Mouse (Mus musculus): Measurements from ENCODE around the gene 4930451I11Rik. TPM values are rescaled to one million over a fixed set of nuclear protein-coding genes. Genes with fewer than 3 reads are reported as not detected.

4930451I11Rik gene
- polyA plus RNA-seq, 1 experiment from 2014 or later: not detected

DNA sequence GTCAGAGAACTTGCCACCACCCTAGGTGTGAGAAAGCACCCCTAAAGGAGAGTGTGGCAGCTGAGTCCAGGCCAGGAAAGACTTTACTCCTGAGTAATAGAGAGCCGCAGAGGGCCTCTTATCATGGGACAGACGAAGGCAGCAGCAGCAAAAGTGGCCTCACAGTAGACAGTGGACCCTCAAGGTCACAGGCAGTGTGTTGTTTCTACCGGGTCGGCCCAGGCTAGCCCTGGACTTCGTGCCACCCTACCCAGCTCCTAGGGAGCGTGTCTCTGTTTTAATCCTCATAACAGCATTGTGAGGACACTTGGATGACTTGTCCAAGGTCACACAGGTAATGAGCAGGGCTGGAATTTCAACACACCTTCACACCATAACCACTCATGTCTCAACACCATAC, 18.7 kb upstream of the 4930451I11Rik start:
- no peak overlapping the region for H3K9ac ChIP-seq (replicated peaks; ENCODE audit: low read length)
- peaks cover 2% of the 10 kb centered on the region; the same call in 1 of the 2 replicates for H3K36me3 ChIP-seq (replicated peaks; ENCODE audit: control insufficient read depth, insufficient read depth, low read depth, low read length)
- 85% methylated on average over 6 of the region's 6 CpGs for WGBS
- DNase-seq (ENCODE audit: low spot score): no peak
- H3K27ac ChIP-seq (replicated peaks; ENCODE audit: low read depth, low read length): no peak overlapping the region
- no peak for ATAC-seq (replicated peaks; ENCODE audit: insufficient number of reproducible peaks, low FRiP score, low TSS enrichment, low read depth)
- peaks cover 24% of the 10 kb centered on the region for H3K27me3 ChIP-seq (ENCODE audit: control insufficient read depth, insufficient read depth, low read length)
- H3K4me1 ChIP-seq (ENCODE audit: control insufficient read depth, insufficient read depth, low read length): peaks cover 3% of the 10 kb centered on the region; the same call in 1 of the 2 replicates
- no peak overlapping the region for H3K4me2 ChIP-seq (ENCODE audit: low read depth, low read length)
- H3K4me3 ChIP-seq (ENCODE audit: low read depth, low read length): no peak overlapping the region
- no peaks in the 10 kb centered on the region for H3K9me3 ChIP-seq (replicated peaks; ENCODE audit: control insufficient read depth, low read length)

DNA sequence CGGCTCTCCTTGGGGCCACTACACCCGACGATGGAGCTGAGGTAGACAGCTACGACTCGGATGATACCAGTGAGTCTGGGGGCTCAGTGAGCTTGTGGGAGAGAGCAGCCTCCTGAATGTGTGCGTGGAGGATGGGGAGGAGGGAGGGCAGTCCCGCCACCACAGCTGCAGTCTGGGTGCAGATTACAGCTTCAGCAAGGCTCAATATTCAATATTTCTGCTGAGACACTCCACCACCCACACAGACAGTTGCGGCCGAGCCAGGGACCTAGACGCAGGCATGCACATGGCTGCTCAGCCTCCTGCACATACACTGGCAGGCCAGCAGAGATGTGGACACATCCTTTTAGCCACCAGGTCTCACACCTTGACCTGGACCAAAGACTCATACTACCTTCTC, 17.4 kb upstream of the 4930451I11Rik start:
- H3K4me3 ChIP-seq (ENCODE audit: low read depth, low read length): peak overlapping the region; percentile 58; the same call in 1 of the 2 replicates
- H3K27me3 ChIP-seq (ENCODE audit: control insufficient read depth, insufficient read depth, low read length): peaks cover 24% of the 10 kb centered on the region
- peaks cover 3% of the 10 kb centered on the region; the same call in 1 of the 2 replicates for H3K4me1 ChIP-seq (ENCODE audit: control insufficient read depth, insufficient read depth, low read length)
- DNase-seq (ENCODE audit: low spot score) (no peak), ATAC-seq (replicated peaks; ENCODE audit: insufficient number of reproducible peaks, low FRiP score, low TSS enrichment, low read depth) (0 out of 2 replicates have a peak, but pooled peaks have one; percentile 12)
- no peak overlapping the region for H3K27ac ChIP-seq (replicated peaks; ENCODE audit: low read depth, low read length)
- no peaks in the 10 kb centered on the region for H3K9me3 ChIP-seq (replicated peaks; ENCODE audit: control insufficient read depth, low read length)
- WGBS: 28% methylated on average over 10 of the region's 10 CpGs
- peaks cover 2% of the 10 kb centered on the region; the same call in 1 of the 2 replicates for H3K36me3 ChIP-seq (replicated peaks; ENCODE audit: control insufficient read depth, insufficient read depth, low read depth, low read length)
- peak overlapping the region; percentile 100 for H3K4me2 ChIP-seq (ENCODE audit: low read depth, low read length)
- 0 out of 2 replicates have a peak overlapping the region, but pooled peaks have one; percentile 25 for H3K9ac ChIP-seq (replicated peaks; ENCODE audit: low read length)

DNA sequence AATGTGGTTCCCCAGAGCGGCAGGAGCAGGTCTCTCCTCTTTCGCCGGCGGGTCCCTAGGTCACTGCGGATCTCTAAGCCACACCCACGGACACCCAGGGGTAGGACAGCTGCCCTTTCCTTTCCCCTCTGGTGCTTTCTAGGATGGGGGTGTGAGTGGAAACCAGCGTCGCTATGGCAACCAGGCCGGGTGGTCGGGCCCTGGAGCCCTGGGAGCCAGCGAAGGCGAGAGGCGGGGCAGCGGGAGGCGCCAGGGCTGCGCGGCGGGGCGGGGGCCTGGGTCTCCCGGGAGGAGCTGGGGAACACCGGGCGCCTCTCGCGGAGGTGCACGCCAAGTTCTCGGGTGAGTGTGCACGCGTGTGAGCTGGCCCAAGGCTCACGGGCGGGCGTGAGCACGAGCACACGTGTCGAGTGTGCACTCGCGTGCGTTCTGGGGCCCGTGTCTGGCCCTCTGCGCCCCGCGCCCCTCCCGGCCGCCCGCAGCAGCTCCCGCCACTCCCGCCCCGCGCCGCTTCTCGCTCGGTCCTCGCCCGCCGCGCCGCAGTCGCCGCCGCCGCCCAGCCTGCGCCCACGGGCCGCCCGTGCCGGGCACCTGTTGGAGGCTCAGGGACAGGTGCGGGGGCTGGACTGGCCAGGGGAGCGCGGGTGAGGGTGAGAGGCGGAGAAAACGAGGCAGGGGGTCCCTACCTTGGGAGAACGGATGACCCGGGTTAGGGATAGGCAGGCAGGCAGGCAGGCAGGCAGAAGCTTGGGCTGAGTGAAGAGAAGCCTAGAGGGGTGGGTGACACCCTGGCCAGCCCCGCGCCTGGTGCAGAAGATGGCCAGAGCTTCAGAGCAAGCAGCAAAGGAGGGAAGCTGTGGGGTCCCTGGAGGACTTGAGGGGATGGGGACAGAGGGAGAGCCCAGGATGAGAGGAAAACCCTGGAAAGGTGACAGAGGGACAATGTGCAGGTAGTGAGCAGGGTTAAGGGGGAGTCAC, 16.3 kb upstream of the 4930451I11Rik start:
- H3K27ac ChIP-seq (replicated peaks; ENCODE audit: low read depth, low read length): no peak overlapping the region
- WGBS: under 1% methylated on average over 68 of the region's 74 CpGs

GRCm38 (mm10) chr7:126847116-126847420, 15.6 kb upstream of the 4930451I11Rik start, which contains the start of gene Doc2a:
Gene Doc2a, plus strand, starts transcription at chr7:126847416.
- H3K9me3 ChIP-seq (replicated peaks; ENCODE audit: control insufficient read depth, low read length): no peaks in the 10 kb centered on the region
- no peak for DNase-seq (ENCODE audit: low spot score)
- H3K9ac ChIP-seq (replicated peaks; ENCODE audit: low read length): peak within 1 kb of the TSS; percentile 68
- no peak within 1 kb of the TSS for H3K27ac ChIP-seq (replicated peaks; ENCODE audit: low read depth, low read length)
- peak within 1 kb of the TSS; percentile 100 for H3K4me2 ChIP-seq (ENCODE audit: low read depth, low read length)
- peaks cover 24% of the 10 kb centered on the region for H3K27me3 ChIP-seq (ENCODE audit: control insufficient read depth, insufficient read depth, low read length)
- WGBS: 21% methylated on average over 4 of the region's 4 CpGs
- no peak for ATAC-seq (replicated peaks; ENCODE audit: insufficient number of reproducible peaks, low FRiP score, low TSS enrichment, low read depth)
- peaks cover 2% of the 10 kb centered on the region; the same call in 1 of the 2 replicates for H3K36me3 ChIP-seq (replicated peaks; ENCODE audit: control insufficient read depth, insufficient read depth, low read depth, low read length)
- H3K4me3 ChIP-seq (ENCODE audit: low read depth, low read length): peak within 1 kb of the TSS; percentile 58
- H3K4me1 ChIP-seq (ENCODE audit: control insufficient read depth, insufficient read depth, low read length): peaks cover 3% of the 10 kb centered on the region; the same call in 1 of the 2 replicates

More for the DNA sequence above, 16.3 kb upstream of the 4930451I11Rik start:
- Histone ChIP-seq H3K9me3 (replicated peaks; ENCODE audit: control insufficient read depth, low read length) (no peaks in the 10 kb centered on the region), H3K4me1 (ENCODE audit: control insufficient read depth, insufficient read depth, low read length) (peaks cover 3% of the 10 kb centered on the region; the same call in 1 of the 2 replicates), H3K4me2 (ENCODE audit: low read depth, low read length) (peak overlapping the region; percentile 100), H3K27me3 (ENCODE audit: control insufficient read depth, insufficient read depth, low read length) (peaks cover 24% of the 10 kb centered on the region), H3K36me3 (replicated peaks; ENCODE audit: control insufficient read depth, insufficient read depth, low read depth, low read length) (peaks cover 2% of the 10 kb centered on the region; the same call in 1 of the 2 replicates), H3K9ac (replicated peaks; ENCODE audit: low read length) (peak overlapping the region; percentile 68), H3K4me3 (ENCODE audit: low read depth, low read length) (peak overlapping the region; percentile 58)
- DNase-seq (ENCODE audit: low spot score) (peak; percentile 72), ATAC-seq (replicated peaks; ENCODE audit: insufficient number of reproducible peaks, low FRiP score, low TSS enrichment, low read depth) (peak; percentile 45; the same call in 1 of the 2 replicates)

DNA sequence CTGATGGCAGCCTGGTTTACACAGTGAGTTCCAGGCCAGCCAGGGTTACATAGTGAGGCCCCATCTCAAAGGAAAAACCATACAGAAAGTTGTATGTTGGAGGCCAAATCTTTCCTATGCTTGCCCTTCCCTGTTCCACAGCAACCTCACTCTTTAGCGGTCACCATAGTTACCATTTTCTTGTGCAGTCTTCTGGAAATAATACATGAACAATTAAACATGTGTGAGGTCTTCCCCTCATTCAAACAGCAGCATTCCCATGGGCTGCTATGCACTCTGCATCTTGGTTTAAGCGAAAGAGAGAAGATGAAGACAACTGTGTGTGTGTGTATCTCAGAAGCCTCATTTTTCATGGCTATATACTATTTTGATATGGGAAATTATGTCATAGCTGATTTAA, 14.1 kb upstream of the 4930451I11Rik start:
- ATAC-seq (replicated peaks; ENCODE audit: insufficient number of reproducible peaks, low FRiP score, low TSS enrichment, low read depth) (no peak), DNase-seq (ENCODE audit: low spot score) (no peak)
- Histone ChIP-seq H3K9ac (replicated peaks; ENCODE audit: low read length) (no peak overlapping the region), H3K4me3 (ENCODE audit: low read depth, low read length) (no peak overlapping the region), H3K36me3 (replicated peaks; ENCODE audit: control insufficient read depth, insufficient read depth, low read depth, low read length) (no peaks in the 10 kb centered on the region), H3K27me3 (ENCODE audit: control insufficient read depth, insufficient read depth, low read length) (peaks cover 24% of the 10 kb centered on the region), H3K27ac (replicated peaks; ENCODE audit: low read depth, low read length) (no peak overlapping the region), H3K4me1 (ENCODE audit: control insufficient read depth, insufficient read depth, low read length) (peaks cover 3% of the 10 kb centered on the region; the same call in 1 of the 2 replicates), H3K9me3 (replicated peaks; ENCODE audit: control insufficient read depth, low read length) (no peaks in the 10 kb centered on the region), H3K4me2 (ENCODE audit: low read depth, low read length) (no peak overlapping the region)
- WGBS: 87% methylated on average over 2 of the region's 2 CpGs

DNA sequence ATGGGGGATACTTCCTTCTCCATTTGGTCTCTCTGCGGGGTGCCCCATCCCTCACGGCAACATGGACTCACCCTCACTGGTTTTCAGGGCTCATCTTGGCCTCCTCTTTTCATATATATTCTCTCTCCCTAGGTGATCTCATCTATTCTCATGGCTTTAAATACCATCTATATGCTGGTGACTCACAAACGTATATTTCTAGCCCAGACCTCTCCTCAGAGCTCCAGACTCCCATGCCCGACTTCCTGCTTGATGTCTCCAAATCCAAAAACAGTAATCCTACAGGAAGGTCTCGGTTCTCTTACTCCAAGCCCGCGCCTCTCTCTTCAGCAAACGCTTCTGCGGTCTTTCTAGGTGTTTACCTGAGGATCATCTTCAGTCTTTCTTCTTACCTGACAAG, 11.8 kb upstream of the 4930451I11Rik start:
- Histone ChIP-seq H3K27me3 (ENCODE audit: control insufficient read depth, insufficient read depth, low read length) (peaks cover 5% of the 10 kb centered on the region), H3K4me3 (ENCODE audit: low read depth, low read length) (no peak overlapping the region), H3K27ac (replicated peaks; ENCODE audit: low read depth, low read length) (no peak overlapping the region), H3K9ac (replicated peaks; ENCODE audit: low read length) (no peak overlapping the region), H3K4me1 (ENCODE audit: control insufficient read depth, insufficient read depth, low read length) (no peaks in the 10 kb centered on the region; the same call in 1 of the 2 replicates), H3K9me3 (replicated peaks; ENCODE audit: control insufficient read depth, low read length) (no peaks in the 10 kb centered on the region), H3K36me3 (replicated peaks; ENCODE audit: control insufficient read depth, insufficient read depth, low read depth, low read length) (no peaks in the 10 kb centered on the region), H3K4me2 (ENCODE audit: low read depth, low read length) (no peak overlapping the region)
- ATAC-seq (replicated peaks; ENCODE audit: insufficient number of reproducible peaks, low FRiP score, low TSS enrichment, low read depth) (no peak), DNase-seq (ENCODE audit: low spot score) (no peak)
- WGBS: 81% methylated on average over 9 of the region's 9 CpGs

- DNase-seq (ENCODE audit: low spot score): no peak
- no peak for ATAC-seq (replicated peaks; ENCODE audit: insufficient number of reproducible peaks, low FRiP score, low TSS enrichment, low read depth)
- Histone ChIP-seq H3K9me3 (replicated peaks; ENCODE audit: control insufficient read depth, low read length) (no peaks in the 10 kb centered on the region), H3K36me3 (replicated peaks; ENCODE audit: control insufficient read depth, insufficient read depth, low read depth, low read length) (no peaks in the 10 kb centered on the region), H3K27me3 (ENCODE audit: control insufficient read depth, insufficient read depth, low read length) (no peaks in the 10 kb centered on the region), H3K4me3 (ENCODE audit: low read depth, low read length) (no peak overlapping the region), H3K27ac (replicated peaks; ENCODE audit: low read depth, low read length) (no peak overlapping the region), H3K9ac (replicated peaks; ENCODE audit: low read length) (no peak overlapping the region), H3K4me1 (ENCODE audit: control insufficient read depth, insufficient read depth, low read length) (no peaks in the 10 kb centered on the region), H3K4me2 (ENCODE audit: low read depth, low read length) (no peak overlapping the region)
- WGBS: 89% methylated on average over 1 of the region's 1 CpGs
Measured at GRCm38 (mm10) chr7:126833294-126833693, 1.9 kb upstream of the 4930451I11Rik start.
